Mouse (Mus musculus) bone marrow macrophage, adult 2 months (primary cell): ENCODE results near the gene 3425401B19Rik.

Experiments
- CTCF ChIP-seq: IDR thresholded peaks from 2 replicates; pipeline ENCODE4 v1.5.1; 2012; ENCODE audit warnings: low read depth, mild to moderate bottlenecking, low read length, moderate library complexity
- POLR2A ChIP-seq: IDR thresholded peaks from 2 replicates; pipeline ENCODE4 v1.6.1; 2012; ENCODE audit warnings: mild to moderate bottlenecking, low read depth, low read length, borderline replicate concordance

DNA sequence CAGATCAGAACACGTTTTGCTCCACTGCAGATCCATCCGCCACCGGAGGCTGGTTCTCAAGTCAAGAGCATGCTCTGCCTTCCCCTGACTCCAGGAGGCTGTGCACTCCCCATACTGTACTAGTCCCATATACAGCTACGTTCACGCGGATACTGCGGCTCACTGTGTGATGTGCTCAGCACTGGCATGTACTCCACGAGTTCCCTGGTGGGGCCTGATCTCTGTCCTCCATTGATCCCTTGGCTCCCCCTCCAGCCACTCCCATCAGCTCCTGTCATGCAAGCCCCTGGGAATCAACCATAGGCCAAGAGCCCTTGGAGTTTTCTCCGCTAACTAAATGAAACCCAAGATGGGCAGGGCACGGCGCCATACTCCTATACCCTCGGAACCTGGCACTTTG, 2.6 kb downstream of the 3425401B19Rik start:
- TF ChIP-seq CTCF (no peak), POLR2A (no peak)
